Mouse (Mus musculus) heart, adult 2 months (tissue): ENCODE data around the gene Poldip3.

Experiments used
- CTCF ChIP-seq: fragments of 200-600 bp; IDR thresholded peaks from 2 replicates; pipeline ENCODE4 v1.8.1; 2022; ENCODE audit warnings: antibody characterized with exemption, mild to moderate bottlenecking, moderate library complexity
- POLR2A ChIP-seq: fragments of 200-500 bp; IDR thresholded peaks from 2 replicates; pipeline ENCODE4 v1.6.1; 2011; ENCODE audit warnings: mild to moderate bottlenecking, low read depth, low read length, control low read depth; ENCODE audit not compliant: insufficient read depth

DNA sequence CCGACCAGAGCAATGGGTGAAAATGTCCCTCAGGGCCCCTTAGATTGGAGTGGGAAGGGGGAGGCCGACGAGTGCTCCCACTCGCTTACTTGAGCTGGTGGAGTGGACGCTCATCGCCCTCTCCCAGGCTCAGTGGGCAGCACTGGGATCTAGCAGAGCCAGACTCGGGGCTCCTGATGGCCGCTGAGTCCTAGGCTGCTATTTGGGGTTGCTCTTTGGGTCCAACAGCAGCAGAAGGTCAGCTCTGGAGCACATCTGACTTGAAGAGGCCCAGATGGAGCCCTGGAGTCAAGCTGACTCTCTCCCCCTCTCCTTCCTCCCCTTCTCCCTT is 48.9 kb downstream of the Poldip3 start:
- TF ChIP-seq CTCF (no peak), POLR2A (no peak; the same call in 1 of the 2 replicates)
